Mouse (Mus musculus) CH12.LX (cell line): Measurements from ENCODE around the gene Ak4.

ENCODE experiments used
- BHLHE40 ChIP-seq: IDR thresholded peaks from 2 replicates; pipeline ENCODE4 v1.6.1; 2011; ENCODE audit warnings: mild to moderate bottlenecking, low read depth, low read length, improper control_type of control experiment
- CTCF ChIP-seq, 2 experiments: IDR thresholded peaks in 1 of 2; conservative IDR thresholded peaks in 1 of 2; 2 replicates each; pipeline ENCODE4 v1.5.1; 2011 to 2012; ENCODE audit warnings: low read depth in 2 of 2, low read length in 2 of 2, improper control_type of control experiment in 1 of 2, inconsistent platforms in 1 of 2, mild to moderate bottlenecking in 1 of 2, moderate library complexity in 1 of 2
- E2F4 ChIP-seq: IDR thresholded peaks from 2 replicates; pipeline ENCODE4 v1.6.1; 2011; ENCODE audit warnings: low read depth, low read length, improper control_type of control experiment; ENCODE audit not compliant: insufficient replicate concordance
- POLR2A ChIP-seq: IDR thresholded peaks from 2 replicates; pipeline ENCODE4 v1.6.1; 2011; ENCODE audit warnings: low read depth, mild to moderate bottlenecking, improper control_type of control experiment, low read length
- POLR2AphosphoS2 ChIP-seq: IDR thresholded peaks from 2 replicates; pipeline ENCODE4 v1.6.1; 2011; ENCODE audit warnings: low read depth, low read length, improper control_type of control experiment

- TF ChIP-seq BHLHE40 (no peak), POLR2AphosphoS2 (no peak), POLR2A (no peak), CTCF (conservative IDR thresholded peaks at IDR 0.05 in 1 of 2, IDR thresholded peaks at IDR 0.05 in 1 of 2; ENCODE audit: low read depth in 2 of 2, low read length in 2 of 2) (no peak), E2F4 (no peak)
Measured at GRCm38 (mm10) chr4:101459358-101459757, 40.3 kb downstream of the Ak4 start.
